In genomic region chr5:112773429-112773828, GRCm38 (mm10) we compare ENCODE assay signal across 18 mouse cellular contexts.
DNase-seq lines count a peak whose midpoint lies in the region; ATAC-seq and TF ChIP-seq lines count a peak whose summit lies in the region.
"Had no signal": no experiment of that assay in that cellular context is flagged by ENCODE, and none has a peak within 500 bp of the region (broad histone marks: within the 10 kb centered on the region; RNA-seq: fewer than 3 reads in every experiment).

No protein-coding gene starts in this region.

- H3K4me2 ChIP-seq in hindbrain, postnatal 0 days (ENCODE audit: low read depth, low read length) = no peak overlapping the region
- no peak overlapping the region for H3K4me2 ChIP-seq in hindbrain, embryonic 14.5 days (replicated peaks)
- H3K4me2 ChIP-seq: embryonic facial prominence, embryonic 12.5 days; heart, embryonic 13.5 days; hindbrain, embryonic 15.5 days had no signal

- H3K27me3 ChIP-seq in hindbrain, postnatal 0 days (ENCODE audit: insufficient read depth, low read length) = no peaks in the 10 kb centered on the region; the same call in 1 of the 2 replicates
- peaks cover 4% of the 10 kb centered on the region; the same call in 1 of the 2 replicates for H3K27me3 ChIP-seq in hindbrain, embryonic 14.5 days (ENCODE audit: control insufficient read depth, insufficient read depth, low read length)
- H3K27me3 ChIP-seq: embryonic facial prominence, embryonic 12.5 days; hindbrain, embryonic 15.5 days had no signal

- 17% methylated on average over 4 of the region's 4 CpGs for WGBS in hindbrain, postnatal 0 days
- WGBS in hindbrain, embryonic 14.5 days = 7% methylated on average over 4 of the region's 4 CpGs

- no peaks in the 10 kb centered on the region for H3K4me1 ChIP-seq in hindbrain, postnatal 0 days (ENCODE audit: insufficient read depth, low read length)
- 0 out of 2 replicates have a peak, but pooled peaks cover 3% of the 10 kb centered on the region for H3K4me1 ChIP-seq in hindbrain, embryonic 14.5 days (replicated peaks; ENCODE audit: control insufficient read depth, insufficient read depth, low read length)
- H3K4me1 ChIP-seq: embryonic facial prominence, embryonic 12.5 days had no signal

- H3K27ac ChIP-seq in hindbrain, postnatal 0 days = no peak overlapping the region
- H3K27ac ChIP-seq in hindbrain, embryonic 14.5 days = no peak overlapping the region
- H3K27ac ChIP-seq: embryonic facial prominence, embryonic 12.5 days; heart, embryonic 13.5 days; hindbrain, embryonic 15.5 days had no signal

- no peak overlapping the region for H3K9ac ChIP-seq in hindbrain, postnatal 0 days (replicated peaks; ENCODE audit: low read length)
- H3K9ac ChIP-seq in hindbrain, embryonic 14.5 days = no peak overlapping the region
- H3K9ac ChIP-seq: embryonic facial prominence, embryonic 12.5 days; heart, embryonic 13.5 days; hindbrain, embryonic 15.5 days had no signal

- H3K9me3 ChIP-seq in hindbrain, postnatal 0 days (ENCODE audit: low read length) = no peaks in the 10 kb centered on the region
- H3K9me3 ChIP-seq in hindbrain, embryonic 14.5 days (ENCODE audit: control insufficient read depth, low read length) = no peaks in the 10 kb centered on the region
- H3K9me3 ChIP-seq: embryonic facial prominence, embryonic 12.5 days; heart, embryonic 13.5 days; hindbrain, embryonic 15.5 days had no signal

- no peaks in the 10 kb centered on the region for H3K36me3 ChIP-seq in hindbrain, postnatal 0 days (ENCODE audit: insufficient read depth, low read length)
- H3K36me3 ChIP-seq in hindbrain, embryonic 14.5 days (replicated peaks; ENCODE audit: control insufficient read depth, insufficient read depth) = no peaks in the 10 kb centered on the region
- H3K36me3 ChIP-seq: embryonic facial prominence, embryonic 12.5 days; hindbrain, embryonic 15.5 days had no signal

- no peak overlapping the region for H3K4me3 ChIP-seq in hindbrain, postnatal 0 days (ENCODE audit: low read length)
- no peak overlapping the region for H3K4me3 ChIP-seq in hindbrain, embryonic 14.5 days (replicated peaks; ENCODE audit: low read length)
- H3K4me3 ChIP-seq: embryonic facial prominence, embryonic 12.5 days; heart, embryonic 13.5 days; hindbrain, embryonic 15.5 days had no signal

- no peak for TF ChIP-seq CTCF in hindbrain, postnatal 0 days (IDR thresholded peaks at IDR 0.05; ENCODE audit: low read depth)

- peak; percentile 55; the same call in 1 of the 2 replicates for ATAC-seq in hindbrain, postnatal 0 days
- no peak for ATAC-seq in hindbrain, embryonic 14.5 days (ENCODE audit: low FRiP score)
- ATAC-seq: forebrain, embryonic 16.5 days had no signal

- DNase-seq in hindbrain, postnatal 0 days (ENCODE audit: low spot score) = peak; percentile 27
- no peak for DNase-seq in hindbrain, embryonic 14.5 days (ENCODE audit: low spot score)
- DNase-seq in MN1 (ENCODE audit: low spot score) (peak; percentile 52), ZHBTc4 (ENCODE audit: low read depth, low spot score) (peak; percentile 38)
- peak; percentile 28 for DNase-seq in embryo, embryonic 9.5 days (ENCODE audit: extremely low spot score)
- no peak for DNase-seq in lung, postnatal 4 days
- DNase-seq in adrenal gland, adult 2 months = no peak
- DNase-seq: adrenal gland, postnatal 14 days; cerebellum, adult 11-12 months; cerebellum, adult 9-10 months; cerebellum, postnatal 25 days; gastrocnemius, postnatal 25 days; heart, postnatal 36 days; kidney, adult 11 months had no signal

Comparison
In these comparisons a context has a peak if more than half of its experiments do, and no peak if none do; other contexts are left out.
1. DNase-seq: peak in hindbrain, postnatal 0 days (single experiment), MN1 (single experiment), ZHBTc4 (single experiment) and embryo, embryonic 9.5 days (single experiment); none in hindbrain, embryonic 14.5 days (single experiment), lung, postnatal 4 days (0 of 2) and adrenal gland, adult 2 months (single experiment).